Mouse (Mus musculus) liver, embryonic 14.5 days (tissue): ENCODE results near the gene Atpaf2. TPM values are rescaled to one million over a fixed set of nuclear protein-coding genes. Genes with fewer than 3 reads are reported as not detected.

Source experiments
- ATAC-seq: fragments of 200-750 bp; cut with Nextera tagmentation; 2 replicates; pipeline ENCODE4 v1.8.0; 2017; ENCODE audit warnings: moderate number of reproducible peaks, mild to moderate bottlenecking, moderate library complexity; ENCODE audit not compliant: insufficient read depth
- DNase-seq, 3 experiments: peaks; one replicate each; pipeline ENCODE4 v3.0.0-alpha.2; 2012 to 2013; ENCODE audit warnings: low read depth in 3 of 3, low spot score in 3 of 3
- H3K27ac ChIP-seq: fragments of 300-500 bp; sonication (generic); 2 replicates; pipeline ENCODE4 v1.5.1; 2014; ENCODE audit warnings: moderate library complexity, mild to moderate bottlenecking, control low read depth, inconsistent platforms
- H3K27me3 ChIP-seq: fragments of 300-500 bp; sonication (generic); 2 replicates; pipeline ENCODE4 v1.6.1; 2014; ENCODE audit warnings: mild to moderate bottlenecking, low read length, moderate library complexity; ENCODE audit not compliant: control insufficient read depth, insufficient read depth
- H3K36me3 ChIP-seq: fragments of 300-500 bp; sonication (generic); replicated peaks from 2 replicates; pipeline ENCODE4 v1.6.1; 2014; ENCODE audit warnings: low read depth; ENCODE audit not compliant: control insufficient read depth, insufficient read depth
- H3K4me1 ChIP-seq, 2 experiments: fragments of 200-500 bp in 1 of 2; fragments of 300-500 bp in 1 of 2; sonication (generic) in 1 of 2; replicated peaks; 2 replicates each; pipeline ENCODE4 v1.6.1; 2012 to 2014; ENCODE audit warnings: antibody characterized with exemption in 1 of 2, inconsistent platforms in 1 of 2, low read length in 1 of 2; ENCODE audit not compliant: control insufficient read depth in 2 of 2, insufficient read depth in 2 of 2
- H3K4me2 ChIP-seq: fragments of 300-500 bp; sonication (generic); 2 replicates; pipeline ENCODE4 v1.6.1; 2014; ENCODE audit warnings: low read depth, mild to moderate bottlenecking, control low read depth, moderate library complexity
- H3K4me3 ChIP-seq, 2 experiments: fragments of 200-500 bp in 1 of 2; fragments of 300-500 bp in 1 of 2; sonication (generic) in 1 of 2; 2 replicates each; pipeline ENCODE4 v1.5.1; 2012 to 2014; ENCODE audit warnings: low read depth in 2 of 2, low read length in 2 of 2, mild to moderate bottlenecking in 2 of 2, control low read depth in 1 of 2, inconsistent platforms in 1 of 2, moderate library complexity in 1 of 2; ENCODE audit not compliant: insufficient read depth in 1 of 2
- H3K9ac ChIP-seq: fragments of 300-500 bp; sonication (generic); replicated peaks from 2 replicates; pipeline ENCODE4 v1.6.1; 2014; ENCODE audit warnings: mild to moderate bottlenecking, control low read depth, moderate library complexity
- H3K9me3 ChIP-seq: fragments of 300-500 bp; sonication (generic); 2 replicates; pipeline ENCODE4 v1.6.1; 2016; ENCODE audit warnings: low read length, mixed read lengths; ENCODE audit not compliant: control insufficient read depth
- CTCF ChIP-seq: IDR thresholded peaks from 2 replicates; pipeline ENCODE4 v1.5.1; 2016; ENCODE audit warnings: antibody characterized with exemption, low read depth, control low read depth
- EP300 ChIP-seq: IDR thresholded peaks from 2 replicates; pipeline ENCODE4 v1.6.1; 2016; ENCODE audit warnings: antibody characterized with exemption, low read depth
- WGBS: fragments of 180-500 bp; shearing (Covaris S2); extraction: QIAGEN DNeasy Blood & Tissue Kit; methylation state at CpG from one replicate; pipeline ENCODE4 v1.1.7; 2014; ENCODE audit not compliant: insufficient replicate concordance; 5-methylcytosine and 5-hydroxymethylcytosine counted together
- polyA plus RNA-seq, 2 experiments: library from polyadenylated mRNA; depleted of rRNA in 1 of 2; stranded (reverse) in 1 of 2; unstranded in 1 of 2; fragments of >200 nt; fragmentation: Nextera tagmentation in 1 of 2; extraction: Ambion mirVana in 1 of 2; gene quantifications; 2 replicates each; pipeline versions ENCODE4 v1.2.1 to v1.2.3; 2012 to 2014

The Atpaf2 gene
- polyA plus RNA-seq, 2 experiments: 19.4 to 25.2 TPM

DNA sequence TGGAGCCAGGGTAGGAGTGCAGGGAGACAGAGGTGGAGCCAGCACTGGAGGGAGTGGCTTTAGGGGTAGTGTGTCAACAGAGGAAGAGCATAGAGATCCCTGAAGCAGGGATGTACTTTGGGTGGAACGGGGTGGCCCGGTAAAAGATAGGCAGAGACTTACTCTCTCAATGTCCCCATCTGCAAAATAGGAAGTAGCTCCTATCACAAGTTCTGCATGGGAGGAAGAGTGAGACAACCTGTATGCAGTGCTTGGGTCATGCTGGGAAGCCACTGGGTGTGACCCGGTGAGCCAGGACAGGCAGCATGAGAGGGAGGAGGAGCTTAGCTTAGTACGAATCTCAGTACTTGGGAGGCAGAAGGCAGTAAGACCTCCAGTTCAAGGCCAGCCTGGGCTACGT lies 59.1 kb downstream of the Atpaf2 start:
- H3K4me1 ChIP-seq: 0 out of 4 replicates have a peak, but pooled peaks cover 0 to 2% of the 10 kb centered on the region in 2 experiments
- ATAC-seq (no peak), DNase-seq (no peak)
- no peak for TF ChIP-seq EP300
- TF ChIP-seq CTCF: no peak
- H3K9ac ChIP-seq: no peak overlapping the region
- no peaks in the 10 kb centered on the region for H3K27me3 ChIP-seq
- H3K4me3 ChIP-seq: no peak overlapping the region
- H3K36me3 ChIP-seq: no peaks in the 10 kb centered on the region
- no peak overlapping the region for H3K27ac ChIP-seq
- H3K4me2 ChIP-seq: no peak overlapping the region
- WGBS: 38% methylated on average over 5 of the region's 5 CpGs
- no peaks in the 10 kb centered on the region for H3K9me3 ChIP-seq

DNA sequence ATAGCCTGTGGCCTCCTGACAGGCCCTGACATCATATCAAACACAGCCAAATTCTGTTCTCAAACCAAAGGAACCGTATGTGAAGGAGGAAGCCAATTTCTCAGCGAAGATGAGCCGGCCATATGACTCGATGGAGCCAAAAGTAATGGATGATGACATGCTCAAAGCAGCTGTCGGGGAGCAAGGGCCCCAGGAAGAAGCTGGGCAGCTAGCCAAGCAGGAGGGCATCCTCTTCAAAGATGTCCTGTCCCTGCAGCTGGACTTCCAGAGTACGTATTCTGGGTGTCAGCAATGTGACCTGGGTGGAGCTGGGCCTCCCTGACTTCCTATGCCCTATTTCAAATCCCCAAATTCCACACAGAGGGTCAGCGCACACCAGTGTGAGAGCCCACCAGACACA lies 59.7 kb downstream of the Atpaf2 start:
- H3K4me1 ChIP-seq: peaks cover 0 to 3% of the 10 kb centered on the region in 2 experiments; a peak in 1 of 4 replicates
- H3K4me3 ChIP-seq: no peak overlapping the region
- TF ChIP-seq EP300: no peak
- no peak for TF ChIP-seq CTCF
- no peak overlapping the region for H3K9ac ChIP-seq
- H3K36me3 ChIP-seq: no peaks in the 10 kb centered on the region
- H3K4me2 ChIP-seq: no peak overlapping the region
- H3K27ac ChIP-seq: no peak overlapping the region
- no peak for ATAC-seq
- WGBS: 59% methylated on average over 7 of the region's 7 CpGs
- no peak for DNase-seq
- H3K27me3 ChIP-seq: no peaks in the 10 kb centered on the region
- H3K9me3 ChIP-seq: no peaks in the 10 kb centered on the region

DNA sequence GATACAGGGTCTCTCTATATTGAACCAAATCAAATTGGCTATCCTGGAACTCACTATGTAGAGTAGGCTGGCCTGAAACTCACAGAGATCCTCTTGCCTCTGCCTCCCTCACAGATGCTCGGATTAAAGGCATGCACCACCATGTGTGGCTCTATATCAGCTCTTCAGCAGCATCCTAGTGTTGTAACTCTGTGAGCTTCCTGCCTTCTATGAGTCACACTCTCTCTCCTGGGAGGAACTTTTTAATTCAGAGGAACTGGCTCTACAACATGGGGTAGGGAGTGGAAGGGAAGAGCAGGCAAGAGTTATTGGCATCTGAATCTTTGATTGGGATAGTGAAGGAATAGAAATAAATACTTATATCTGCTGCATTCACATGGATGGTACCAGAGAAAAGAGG lies 61.1 kb downstream of the Atpaf2 start:
- 23% methylated on average over 1 of the region's 1 CpGs for WGBS
- H3K4me2 ChIP-seq: no peak overlapping the region
- no peak overlapping the region for H3K4me3 ChIP-seq
- ATAC-seq (no peak), DNase-seq (no peak)
- no peaks in the 10 kb centered on the region for H3K9me3 ChIP-seq
- TF ChIP-seq EP300 (no peak), CTCF (no peak)
- no peak overlapping the region for H3K9ac ChIP-seq
- no peaks in the 10 kb centered on the region for H3K27me3 ChIP-seq
- peaks cover under 1 to 8% of the 10 kb centered on the region in 2 experiments; a peak in 2 of 4 replicates for H3K4me1 ChIP-seq
- H3K27ac ChIP-seq: no peak overlapping the region
- no peaks in the 10 kb centered on the region for H3K36me3 ChIP-seq

DNA sequence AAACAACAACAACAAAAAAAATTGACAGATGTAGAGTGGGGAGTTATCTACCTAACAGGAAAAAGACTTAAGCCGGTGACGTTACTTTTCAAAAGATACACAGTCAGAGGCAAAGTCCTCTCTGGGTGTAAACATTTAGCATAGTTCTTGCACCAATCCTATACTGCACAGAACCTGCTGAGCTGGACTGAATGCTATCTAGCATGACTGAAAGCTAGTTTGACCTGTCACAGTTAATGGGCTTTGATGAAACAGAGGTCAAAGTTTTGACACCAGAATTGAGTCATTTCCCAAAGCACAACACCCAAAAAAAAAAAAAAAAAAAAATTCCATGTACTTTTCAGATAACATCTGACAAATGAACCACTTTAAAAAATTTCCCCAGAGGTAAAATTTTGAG lies 62.3 kb downstream of the Atpaf2 start:
- Histone ChIP-seq H3K27ac (no peak overlapping the region), H3K4me2 (no peak overlapping the region), H3K4me1 (peaks cover 3 to 17% of the 10 kb centered on the region in 2 experiments), H3K9ac (no peak overlapping the region), H3K27me3 (no peaks in the 10 kb centered on the region), H3K4me3 (no peak overlapping the region), H3K36me3 (no peaks in the 10 kb centered on the region), H3K9me3 (no peaks in the 10 kb centered on the region)
- 74% methylated on average over 2 of the region's 2 CpGs for WGBS
- TF ChIP-seq CTCF (no peak), EP300 (no peak)
- DNase-seq (no peak), ATAC-seq (no peak)

DNA sequence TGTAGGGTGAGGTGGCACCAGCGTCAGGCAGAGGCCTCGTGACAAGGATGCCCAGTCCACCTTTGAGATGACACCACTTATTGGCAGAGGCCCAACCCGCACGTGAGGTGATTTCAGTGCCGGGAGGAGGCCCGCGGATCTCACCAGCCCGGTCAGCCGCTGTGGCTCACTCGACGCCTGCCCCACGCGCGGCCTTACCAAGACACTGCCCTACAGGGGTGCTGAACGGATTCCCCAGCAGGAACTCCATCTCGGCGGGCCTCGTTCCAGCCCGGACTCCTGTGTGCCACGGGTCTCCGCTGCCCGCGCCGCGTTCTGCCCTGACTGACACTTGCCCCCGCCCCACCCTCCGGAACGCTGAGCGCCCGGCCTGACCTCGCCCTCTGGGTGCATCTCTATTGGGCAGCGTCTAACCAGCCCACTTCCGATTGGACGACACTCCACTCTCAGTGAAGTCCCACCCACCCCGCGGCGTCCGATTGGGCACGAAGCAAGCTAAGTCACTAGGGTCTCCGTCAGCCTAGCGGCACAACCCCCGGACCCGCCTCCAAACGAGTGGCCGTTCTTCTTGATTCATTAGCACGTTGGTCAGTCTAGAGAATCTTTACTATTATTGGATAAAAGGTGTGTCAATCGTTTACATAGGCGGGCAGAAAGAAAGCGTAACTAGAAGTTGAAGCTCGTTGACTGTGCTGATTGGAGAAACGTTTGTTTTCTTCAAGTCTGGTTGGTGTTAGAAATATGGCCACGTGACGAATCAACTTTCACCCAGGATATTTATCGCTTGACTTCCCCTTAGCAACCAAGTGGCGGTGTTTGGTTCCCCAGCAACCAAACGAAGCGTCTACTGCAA lies 65.5 kb downstream of the Atpaf2 start, which contains the start of the genes Tom1l2 and Drc3:
Tom1l2 (minus strand) TSS at position 347 of the 853 bp plus-strand sequence.
Drc3 (plus strand) TSS at position 771 of the 853 bp plus-strand sequence.
- DNase-seq: peak; percentile 99
- no peaks in the 10 kb centered on the region for H3K9me3 ChIP-seq
- TF ChIP-seq EP300 (0 out of 2 replicates have a peak, but pooled peaks have one; percentile 32), CTCF (no peak)
- under 1% methylated on average over 57 of the region's 57 CpGs for WGBS
- peak; percentile 99 for ATAC-seq
- peak within 1 kb of the TSS; percentile 92 for H3K4me2 ChIP-seq
- peak within 1 kb of the TSS; percentile 54 for H3K27ac ChIP-seq
- H3K4me1 ChIP-seq: peaks cover 3 to 25% of the 10 kb centered on the region in 2 experiments
- H3K27me3 ChIP-seq: no peaks in the 10 kb centered on the region
- H3K4me3 ChIP-seq: peak within 1 kb of the TSS; percentile 63 to 78
- H3K36me3 ChIP-seq: no peaks in the 10 kb centered on the region
- H3K9ac ChIP-seq: peak within 1 kb of the TSS; percentile 81
